Mouse (Mus musculus) forebrain, embryonic 11.5 days (tissue): ENCODE results near the gene Fmo5. TPM values are rescaled to one million over a fixed set of nuclear protein-coding genes. Genes with fewer than 3 reads are reported as not detected.
A peak's percentile ranks its signal among the peaks of the same experiment; 100 is the strongest.

Source experiments
- ATAC-seq: fragments of 200-750 bp; cut with Nextera tagmentation; replicated peaks from 2 replicates; pipeline ENCODE4 v1.8.0; 2017; ENCODE audit warnings: moderate TSS enrichment; ENCODE audit not compliant: low FRiP score
- DNase-seq: peaks from one replicate; pipeline ENCODE4 v3.0.0-alpha.2; 2017; ENCODE audit warnings: low spot score
- H3K27ac ChIP-seq: fragments of 300-500 bp; sonication (generic); 2 replicates; pipeline ENCODE4 v1.5.1; 2014; ENCODE audit warnings: low read depth, low read length
- H3K27me3 ChIP-seq: fragments of 300-500 bp; sonication (generic); 2 replicates; pipeline ENCODE4 v1.6.1; 2014; ENCODE audit warnings: mild to moderate bottlenecking, low read length, mixed read lengths; ENCODE audit not compliant: control insufficient read depth, insufficient read depth
- H3K36me3 ChIP-seq: fragments of 300-500 bp; sonication (generic); 2 replicates; pipeline ENCODE4 v1.6.1; 2014; ENCODE audit warnings: mild to moderate bottlenecking, low read length, moderate library complexity, mixed read lengths; ENCODE audit not compliant: control insufficient read depth, insufficient read depth
- H3K4me1 ChIP-seq: fragments of 300-500 bp; sonication (generic); replicated peaks from 2 replicates; pipeline ENCODE4 v1.6.1; 2014; ENCODE audit warnings: low read length, mixed read lengths; ENCODE audit not compliant: control insufficient read depth, insufficient read depth
- H3K4me2 ChIP-seq: fragments of 300-500 bp; sonication (generic); 2 replicates; pipeline ENCODE4 v1.6.1; 2014; ENCODE audit warnings: low read depth, mild to moderate bottlenecking, low read length, moderate library complexity, mixed read lengths; ENCODE audit not compliant: severe bottlenecking
- H3K4me3 ChIP-seq: fragments of 300-500 bp; sonication (generic); 2 replicates; pipeline ENCODE4 v1.5.1; 2014; ENCODE audit warnings: low read depth, low read length
- H3K9ac ChIP-seq: fragments of 300-500 bp; sonication (generic); 2 replicates; pipeline ENCODE4 v1.6.1; 2014; ENCODE audit warnings: low read length
- H3K9me3 ChIP-seq: fragments of 300-500 bp; sonication (generic); 2 replicates; pipeline ENCODE4 v1.6.1; 2016; ENCODE audit warnings: low read length, mixed read lengths; ENCODE audit not compliant: control insufficient read depth
- WGBS: fragments of 180-500 bp; shearing (Covaris S2); extraction: QIAGEN DNeasy Blood & Tissue Kit; methylation state at CpG from one replicate; pipeline ENCODE4 v1.1.7; 2014; 5-methylcytosine and 5-hydroxymethylcytosine counted together
- polyA plus RNA-seq: library from polyadenylated mRNA; unstranded; fragments of >200 nt; fragmentation: Nextera tagmentation; extraction: Ambion mirVana; gene quantifications from 2 replicates; pipeline ENCODE4 v1.2.1, GENCODE M21; 2014

Fmo5 gene
- polyA plus RNA-seq, 1 experiment from 2014 or later = 0.69 TPM

DNA sequence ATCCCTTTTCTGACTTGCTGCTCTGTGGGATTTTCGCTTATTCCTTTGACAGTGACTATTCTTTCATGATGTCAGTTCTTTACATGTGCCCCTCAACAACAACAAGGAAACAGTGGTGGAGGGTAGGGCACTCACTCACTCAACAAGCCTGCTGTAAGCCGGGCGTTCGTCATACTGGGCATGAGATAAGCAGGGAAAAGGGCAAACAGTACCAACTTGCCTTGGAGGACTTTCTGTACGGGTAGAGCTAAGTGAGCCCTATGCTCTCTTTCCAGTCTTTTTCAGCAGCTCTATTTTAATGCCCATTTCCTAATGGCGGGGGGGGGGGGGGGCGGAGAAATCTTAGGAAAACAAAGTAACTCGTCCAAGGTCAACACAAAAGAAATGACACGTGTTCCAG lies 13.4 kb downstream of the Fmo5 start:
- H3K4me3 ChIP-seq = no peak overlapping the region
- no peaks in the 10 kb centered on the region for H3K9me3 ChIP-seq
- H3K27ac ChIP-seq = no peak overlapping the region
- H3K4me1 ChIP-seq = no peaks in the 10 kb centered on the region
- 86% methylated on average over 9 of the region's 9 CpGs for WGBS
- no peak overlapping the region for H3K4me2 ChIP-seq
- H3K9ac ChIP-seq = no peak overlapping the region
- H3K27me3 ChIP-seq = no peaks in the 10 kb centered on the region
- no peak for DNase-seq
- ATAC-seq = no peak
- no peaks in the 10 kb centered on the region for H3K36me3 ChIP-seq

DNA sequence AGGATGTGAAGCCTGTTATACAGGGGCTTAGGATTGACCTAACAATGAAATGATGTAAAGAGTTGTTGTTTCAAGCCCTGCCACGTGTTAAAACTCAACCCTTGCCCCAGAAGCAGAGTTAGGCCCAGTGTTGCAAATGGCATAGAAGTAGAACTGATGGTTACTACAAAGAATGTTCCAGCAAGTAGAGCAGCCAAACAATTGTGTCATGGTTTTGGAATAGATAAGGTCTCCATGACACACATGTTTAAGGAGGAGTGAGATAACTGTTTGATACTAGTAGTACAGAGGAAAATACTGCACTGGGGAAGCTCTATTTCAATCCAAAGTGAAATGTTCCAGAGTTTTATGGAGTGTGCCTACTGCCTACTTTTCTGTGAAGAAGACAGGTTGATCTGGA lies 19.9 kb downstream of the Fmo5 start:
- Histone ChIP-seq H3K27me3 (no peaks in the 10 kb centered on the region), H3K36me3 (no peaks in the 10 kb centered on the region), H3K9ac (no peak overlapping the region), H3K27ac (no peak overlapping the region), H3K4me2 (no peak overlapping the region), H3K9me3 (no peaks in the 10 kb centered on the region), H3K4me1 (no peaks in the 10 kb centered on the region), H3K4me3 (no peak overlapping the region)
- WGBS = 49% methylated on average over 1 of the region's 1 CpGs
- no peak for ATAC-seq
- DNase-seq = no peak

DNA sequence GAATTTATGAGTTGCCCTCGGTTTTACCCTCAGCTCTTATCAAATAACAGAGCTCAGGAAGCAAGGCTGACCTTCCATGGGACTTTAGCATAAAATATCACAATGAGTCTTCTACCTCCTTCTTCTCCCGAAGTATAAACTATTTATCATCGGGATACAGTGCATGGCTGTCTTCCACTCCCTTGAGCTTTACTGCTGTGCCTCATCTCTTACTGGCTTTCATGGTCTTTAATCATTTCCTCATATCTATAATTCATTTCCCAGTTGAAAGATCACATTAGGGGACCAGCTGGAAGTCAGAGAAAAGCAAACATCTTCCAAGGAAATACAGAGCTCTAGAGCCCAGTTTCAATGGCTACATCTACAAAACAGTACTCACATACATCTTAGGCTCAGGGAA lies 20.4 kb downstream of the Fmo5 start:
- H3K4me1 ChIP-seq = no peaks in the 10 kb centered on the region
- H3K27ac ChIP-seq = no peak overlapping the region
- DNase-seq = no peak
- H3K36me3 ChIP-seq = no peaks in the 10 kb centered on the region
- no peak overlapping the region for H3K4me2 ChIP-seq
- H3K4me3 ChIP-seq = no peak overlapping the region
- H3K9me3 ChIP-seq = no peaks in the 10 kb centered on the region
- 81% methylated on average over 3 of the region's 3 CpGs for WGBS
- no peak overlapping the region for H3K9ac ChIP-seq
- ATAC-seq = no peak
- no peaks in the 10 kb centered on the region for H3K27me3 ChIP-seq

DNA sequence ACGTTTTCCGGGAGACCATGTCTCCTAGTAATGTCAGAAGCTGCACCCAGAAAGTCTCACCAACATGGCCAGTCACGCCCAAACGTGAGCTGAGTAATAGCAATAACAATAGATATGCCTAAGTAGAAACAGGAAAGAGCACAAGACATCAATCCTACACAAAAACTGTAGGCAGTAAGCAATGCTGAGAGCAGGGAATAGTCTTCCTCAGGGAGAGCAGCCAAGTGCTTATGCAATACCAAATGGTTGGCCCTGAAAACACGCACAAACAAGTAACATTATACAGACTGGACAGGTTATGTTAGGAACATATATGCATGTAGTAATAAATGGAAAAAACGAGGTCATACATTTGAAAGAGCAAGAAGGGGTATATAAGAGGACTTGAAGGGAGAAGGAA lies 20.9 kb downstream of the Fmo5 start:
- no peaks in the 10 kb centered on the region for H3K4me1 ChIP-seq
- ATAC-seq (no peak), DNase-seq (no peak)
- no peaks in the 10 kb centered on the region for H3K9me3 ChIP-seq
- H3K27ac ChIP-seq = no peak overlapping the region
- WGBS = 89% methylated on average over 6 of the region's 6 CpGs
- H3K27me3 ChIP-seq = no peaks in the 10 kb centered on the region
- H3K9ac ChIP-seq = no peak overlapping the region
- H3K36me3 ChIP-seq = no peaks in the 10 kb centered on the region
- no peak overlapping the region for H3K4me3 ChIP-seq
- no peak overlapping the region for H3K4me2 ChIP-seq

DNA sequence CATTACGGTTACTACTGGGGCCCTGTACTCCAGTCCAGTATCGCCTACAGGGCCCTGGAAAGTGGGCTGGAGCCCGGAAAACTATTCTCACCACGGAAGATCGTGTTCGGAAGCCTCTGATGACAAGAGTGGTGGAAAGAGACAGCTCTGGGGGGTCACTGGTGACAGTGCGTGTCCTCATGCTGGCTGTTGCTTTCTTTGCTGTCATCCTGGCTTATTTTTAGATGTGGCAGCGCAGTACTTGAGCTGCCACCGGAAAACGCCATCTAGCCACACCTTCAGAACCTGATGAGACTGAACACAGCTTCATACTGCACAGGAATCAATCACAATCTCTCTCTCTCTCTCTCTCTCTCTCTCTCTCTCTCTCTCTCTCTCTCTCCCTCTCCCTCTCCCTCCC lies 23.0 kb downstream of the Fmo5 start:
- DNase-seq (no peak), ATAC-seq (no peak)
- H3K36me3 ChIP-seq = no peaks in the 10 kb centered on the region
- no peaks in the 10 kb centered on the region for H3K27me3 ChIP-seq
- no peak overlapping the region for H3K4me3 ChIP-seq
- no peak overlapping the region for H3K4me2 ChIP-seq
- H3K9ac ChIP-seq = no peak overlapping the region
- no peaks in the 10 kb centered on the region for H3K4me1 ChIP-seq
- H3K27ac ChIP-seq = no peak overlapping the region
- no peaks in the 10 kb centered on the region for H3K9me3 ChIP-seq
- 90% methylated on average over 10 of the region's 10 CpGs for WGBS

DNA sequence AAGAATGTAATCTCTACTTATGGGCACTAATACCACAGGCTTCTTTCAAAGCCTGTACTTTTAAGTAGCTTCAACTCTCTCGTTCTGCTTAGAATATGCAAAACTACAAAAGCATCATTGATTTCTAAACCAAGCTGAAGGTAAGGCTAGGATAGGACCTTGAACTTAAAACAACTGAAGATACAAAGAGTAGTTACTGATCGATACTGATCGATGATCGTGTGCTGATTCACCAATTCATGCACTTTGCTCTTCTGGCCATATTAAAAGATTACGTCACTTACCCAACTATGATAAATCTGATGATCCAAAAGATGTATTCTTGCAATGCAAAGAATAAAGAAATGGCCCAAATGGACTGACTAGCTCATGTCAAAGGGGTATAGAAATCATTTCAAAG lies 25.2 kb downstream of the Fmo5 start:
- Histone ChIP-seq H3K4me1 (no peaks in the 10 kb centered on the region), H3K27me3 (no peaks in the 10 kb centered on the region), H3K9me3 (no peaks in the 10 kb centered on the region), H3K36me3 (no peaks in the 10 kb centered on the region), H3K9ac (no peak overlapping the region), H3K4me2 (no peak overlapping the region), H3K27ac (no peak overlapping the region), H3K4me3 (no peak overlapping the region)
- ATAC-seq (no peak), DNase-seq (no peak)
- 89% methylated on average over 5 of the region's 5 CpGs for WGBS

DNA sequence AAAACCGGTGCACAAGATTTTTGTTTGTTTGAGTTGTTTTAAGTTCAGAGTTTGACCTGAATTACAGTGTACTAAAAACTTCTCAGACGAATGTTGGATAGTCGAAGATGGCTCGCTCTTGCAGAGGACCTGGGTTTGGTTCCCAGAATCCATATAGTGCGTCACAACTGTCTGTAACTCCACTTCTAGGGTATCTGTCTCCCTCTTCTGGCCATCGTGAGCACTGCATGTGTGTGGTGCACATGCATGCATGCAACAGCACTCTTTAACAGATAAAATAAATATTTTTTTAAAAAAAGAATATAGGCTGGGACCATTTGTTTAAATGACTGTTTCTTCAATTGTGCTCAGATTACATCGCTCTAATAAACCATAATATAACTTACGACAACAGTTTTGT lies 26.3 kb downstream of the Fmo5 start:
- Histone ChIP-seq H3K9ac (no peak overlapping the region), H3K27ac (no peak overlapping the region), H3K4me3 (no peak overlapping the region), H3K9me3 (no peaks in the 10 kb centered on the region), H3K4me1 (peaks cover 5% of the 10 kb centered on the region; the same call in 1 of the 2 replicates), H3K27me3 (no peaks in the 10 kb centered on the region), H3K4me2 (no peak overlapping the region), H3K36me3 (no peaks in the 10 kb centered on the region)
- DNase-seq (no peak), ATAC-seq (no peak)
- 83% methylated on average over 8 of the region's 8 CpGs for WGBS

DNA sequence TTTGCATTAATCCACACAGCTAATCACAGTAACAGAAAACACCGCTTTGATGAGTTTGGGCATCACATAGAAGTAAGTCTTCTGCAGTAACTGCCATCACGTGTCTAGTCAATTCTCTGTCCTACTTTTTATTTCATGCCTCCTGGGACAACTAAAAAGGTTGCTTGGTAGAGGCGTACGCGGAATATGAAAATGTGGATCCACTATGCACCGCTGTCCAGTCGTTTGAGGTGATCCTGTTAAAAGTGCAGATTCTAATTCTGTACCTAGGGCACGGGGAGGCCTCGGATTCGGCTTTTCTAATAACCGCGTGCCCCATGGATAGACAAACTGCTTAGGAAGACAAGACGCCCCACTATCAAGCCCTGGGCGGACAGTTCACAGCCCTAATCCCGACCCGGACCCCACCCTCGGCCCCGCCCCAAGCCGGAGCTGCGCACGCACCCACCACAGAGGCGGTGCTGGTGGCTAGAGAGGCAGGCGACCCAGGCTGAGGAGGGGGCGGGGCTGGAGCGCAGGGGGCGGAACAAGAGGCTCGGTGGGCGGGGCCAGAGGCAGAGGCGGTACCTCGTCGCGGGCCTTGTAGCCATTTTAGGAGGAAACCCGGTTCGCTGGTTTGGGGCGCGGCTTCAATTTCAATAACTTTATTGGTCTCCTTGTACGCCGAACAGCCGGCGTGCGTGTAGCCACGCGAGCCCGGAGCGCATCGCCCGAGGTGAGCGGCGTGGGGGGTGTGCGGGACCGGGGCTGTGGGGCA lies 29.2 kb downstream of the Fmo5 start, which contains the start of gene Prkab2:
TSS of gene Prkab2 (plus strand) at position 539 of the 757 bp plus-strand sequence.
- WGBS = 3% methylated on average over 51 of the region's 51 CpGs
- no peaks in the 10 kb centered on the region for H3K9me3 ChIP-seq
- peak; percentile 96 for ATAC-seq
- DNase-seq = peak; percentile 100
- peak within 1 kb of the TSS; percentile 79 for H3K4me3 ChIP-seq
- H3K36me3 ChIP-seq = no peaks in the 10 kb centered on the region
- H3K4me1 ChIP-seq = peaks cover 5% of the 10 kb centered on the region; the same call in 1 of the 2 replicates
- no peaks in the 10 kb centered on the region for H3K27me3 ChIP-seq
- no peak within 1 kb of the TSS for H3K27ac ChIP-seq
- H3K9ac ChIP-seq = peak within 1 kb of the TSS; percentile 66
- H3K4me2 ChIP-seq = peak within 1 kb of the TSS; percentile 70
